ENCODE assay signal across 9 mouse cellular contexts in the genomic region with DNA sequence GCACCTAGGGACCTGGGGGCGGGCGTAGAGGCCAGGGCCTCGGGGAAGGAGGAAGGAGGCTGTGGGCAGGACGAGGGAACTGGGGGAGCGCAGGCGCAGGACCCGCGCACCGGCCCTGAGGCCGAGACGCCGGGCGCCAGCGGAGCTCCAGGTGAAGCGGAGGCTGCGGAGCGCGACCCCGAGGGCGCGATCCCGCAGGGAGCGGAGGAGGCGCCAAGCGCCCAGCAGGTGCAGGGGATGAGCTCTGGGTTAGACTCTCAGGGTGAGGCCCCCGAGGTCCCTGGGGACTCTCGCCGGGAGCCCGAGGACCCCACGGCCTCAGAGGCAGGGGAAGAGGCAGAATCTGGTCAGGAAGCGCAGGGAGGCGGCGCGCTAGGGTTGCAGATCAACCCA. TPM values are rescaled to one million over a fixed set of nuclear protein-coding genes. Genes with fewer than 3 reads are reported as not detected.
DNase-seq lines count a peak whose midpoint lies in the region; ATAC-seq lines count a peak whose summit lies in the region.
"Had no signal": no experiment of that assay in that cellular context is flagged by ENCODE, and none has a peak within 500 bp of the region (broad histone marks: within the 10 kb centered on the region; RNA-seq: fewer than 3 reads in every experiment).

No protein-coding gene starts in this region.

- intact Hi-C loops in heart, postnatal 14 days (cut with DNase I): no loop called here

- WGBS in heart, embryonic 12.5 days: under 1% methylated on average over 34 of the region's 34 CpGs
- WGBS in intestine, embryonic 15.5 days: under 1% methylated on average over 33 of the region's 34 CpGs
- 0% methylated on average over 34 of the region's 34 CpGs for WGBS in midbrain, embryonic 12.5 days

- H3K4me1 ChIP-seq in heart, embryonic 12.5 days (replicated peaks): peaks cover 17% of the 10 kb centered on the region
- H3K4me1 ChIP-seq in intestine, embryonic 15.5 days (replicated peaks): peaks cover 14% of the 10 kb centered on the region
- peaks cover 15% of the 10 kb centered on the region for H3K4me1 ChIP-seq in midbrain, embryonic 12.5 days

- peak overlapping the region; percentile 82 for H3K4me2 ChIP-seq in heart, embryonic 12.5 days
- H3K4me2 ChIP-seq in intestine, embryonic 15.5 days (replicated peaks): peak overlapping the region; percentile 93
- peak overlapping the region; percentile 84 for H3K4me2 ChIP-seq in midbrain, embryonic 12.5 days (replicated peaks)

- H3K27ac ChIP-seq in heart, embryonic 12.5 days (ENCODE audit: poor library complexity, severe bottlenecking): no peak overlapping the region
- peak overlapping the region; percentile 86 for H3K27ac ChIP-seq in intestine, embryonic 15.5 days
- no peak overlapping the region for H3K27ac ChIP-seq in midbrain, embryonic 12.5 days (replicated peaks)

- no peaks in the 10 kb centered on the region for H3K9me3 ChIP-seq in heart, embryonic 12.5 days (replicated peaks)
- H3K9me3 ChIP-seq in intestine, embryonic 15.5 days: no peaks in the 10 kb centered on the region
- H3K9me3 ChIP-seq in midbrain, embryonic 12.5 days: no peaks in the 10 kb centered on the region

- no peaks in the 10 kb centered on the region for H3K36me3 ChIP-seq in heart, embryonic 12.5 days
- H3K36me3 ChIP-seq in intestine, embryonic 15.5 days: no peaks in the 10 kb centered on the region
- H3K36me3 ChIP-seq in midbrain, embryonic 12.5 days: no peaks in the 10 kb centered on the region
- H3K36me3 ChIP-seq: G1E had no signal

- ATAC-seq in heart, embryonic 12.5 days (ENCODE audit: insufficient number of reproducible peaks, low FRiP score): peak; percentile 46; the same call in 1 of the 2 replicates
- ATAC-seq in intestine, embryonic 15.5 days: peak; percentile 68
- ATAC-seq in midbrain, embryonic 12.5 days (ENCODE audit: low FRiP score, low read depth): peak; percentile 30; the same call in 1 of the 2 replicates

- peak overlapping the region; percentile 51 for H3K4me3 ChIP-seq in heart, embryonic 12.5 days
- H3K4me3 ChIP-seq in intestine, embryonic 15.5 days (replicated peaks): peak overlapping the region; percentile 58
- peak overlapping the region; percentile 48 for H3K4me3 ChIP-seq in midbrain, embryonic 12.5 days

- DNase-seq in heart, postnatal 14 days: no peak
- DNase-seq in embryo, embryonic 11 days: peak; percentile 50
- DNase-seq in MN1 (ENCODE audit: low spot score): no peak
- no peak for DNase-seq in spleen, postnatal 36 days (ENCODE audit: low spot score in 2 of 2)
- no peak for DNase-seq in gastrocnemius, postnatal 25 days

- H3K9ac ChIP-seq in heart, embryonic 12.5 days: peak overlapping the region; percentile 50
- peak overlapping the region; percentile 73 for H3K9ac ChIP-seq in intestine, embryonic 15.5 days
- H3K9ac ChIP-seq in midbrain, embryonic 12.5 days (replicated peaks): peak overlapping the region; percentile 46

- peaks cover 53% of the 10 kb centered on the region for H3K27me3 ChIP-seq in heart, embryonic 12.5 days (replicated peaks)
- peaks cover 13% of the 10 kb centered on the region for H3K27me3 ChIP-seq in intestine, embryonic 15.5 days (replicated peaks)
- peaks cover 43% of the 10 kb centered on the region for H3K27me3 ChIP-seq in midbrain, embryonic 12.5 days

RNA-seq across cellular contexts. Expression of gene Clic6, which starts 13.0 kb away (rescaled TPM):
- 1.7 and 1.8 TPM in 2 replicates for polyA plus RNA-seq in heart, embryonic 12.5 days (2016; fragmentation: Nextera tagmentation; extraction: Ambion mirVana)
- under 1 TPM; 0.07 to 0.93 TPM for total RNA-seq in heart, postnatal 14 days (2021)
- polyA plus RNA-seq in intestine, embryonic 15.5 days (2015; fragmentation: Nextera tagmentation; extraction: Ambion mirVana): 80.6 and 81.8 TPM in 2 replicates
- 1.6 and 4.6 TPM in 2 replicates for polyA plus RNA-seq in midbrain, embryonic 12.5 days (2016; fragmentation: Nextera tagmentation; extraction: Ambion mirVana)
- not detected for total RNA-seq in gastrocnemius, postnatal 25 days (2021)

RNA-seq across cellular contexts. Expression of gene Rcan1, which starts 27.9 kb away (rescaled TPM):
- 148 and 153 TPM in 2 replicates for polyA plus RNA-seq in heart, embryonic 12.5 days (2016; fragmentation: Nextera tagmentation; extraction: Ambion mirVana)
- 10 to 100 TPM; 52.4 to 69.3 TPM for total RNA-seq in heart, postnatal 14 days (2021)
- 23.5 and 24.0 TPM in 2 replicates for polyA plus RNA-seq in intestine, embryonic 15.5 days (2015; fragmentation: Nextera tagmentation; extraction: Ambion mirVana)
- polyA plus RNA-seq in midbrain, embryonic 12.5 days (2016; fragmentation: Nextera tagmentation; extraction: Ambion mirVana): 42.1 and 42.8 TPM in 2 replicates
- total RNA-seq in gastrocnemius, postnatal 25 days (2021): 100 to 1,000 TPM in 1 of 2 experiments, 10 to 100 TPM in 1; 55.0 to 133 TPM

Comparison
In these comparisons a context has a peak if more than half of its experiments do, and no peak if none do; other contexts are left out.
1. RNA of gene Clic6, which starts 13.0 kb away (polyA plus RNA-seq): 80.6 to 81.8 TPM in intestine, embryonic 15.5 days; 1.7 to 1.8 TPM in heart, embryonic 12.5 days and 1.6 to 4.6 TPM in midbrain, embryonic 12.5 days; every median in the first group is over 10 times any median in the second.
2. Peak in every context shown above with its lines, with median percentiles within 50 percentile points of each other: ATAC-seq, H3K4me2 ChIP-seq, H3K4me3 ChIP-seq and H3K9ac ChIP-seq.